Mouse (Mus musculus): ENCODE results near the gene 1700001F09Rik.
"Not testable (repeated sequence)": the region's sequence is repeated elsewhere in the genome, so short reads cannot be mapped to it uniquely, and the experiment has no call there.

DNA sequence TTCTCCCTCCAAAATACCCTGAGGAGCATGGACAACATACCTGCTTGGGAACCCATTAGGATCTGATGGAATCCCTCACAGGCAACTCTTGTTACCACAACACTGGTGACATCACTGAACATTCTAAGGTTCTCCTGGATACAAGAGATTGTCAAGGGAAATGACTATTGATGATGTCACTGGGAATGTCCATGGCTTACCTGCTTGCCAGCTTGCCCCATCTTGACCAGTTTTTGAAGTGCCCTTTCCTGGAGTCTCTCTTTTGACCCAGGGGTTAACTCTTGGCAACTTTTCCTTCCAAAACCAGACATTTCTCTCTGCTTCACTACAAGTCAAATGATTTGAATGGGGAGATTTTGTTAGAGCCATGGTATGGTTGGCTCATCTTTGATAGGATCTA lies at the start of gene 1700001F09Rik:
- not testable (repeated sequence) for TF ChIP-seq CTCF (IDR thresholded peaks at IDR 0.05); POLR2A (IDR thresholded peaks at IDR 0.05; ENCODE audit: insufficient read depth, low read depth, low read length); EP300 (IDR thresholded peaks at IDR 0.05; ENCODE audit: insufficient read depth, low read depth, low read length)
